Mouse (Mus musculus) right cerebral cortex, adult 2 months (tissue): Measurements from ENCODE around the gene Tsga10ip.

ENCODE experiments used
- DNase-seq, 2 experiments: peaks; one replicate each; pipeline ENCODE4 v3.0.0; 2021 to 2022; ENCODE audit warnings: low spot score in 2 of 2

Tsga10ip gene

GRCm38 (mm10) chr19:5345297-5346131 lies 56.8 kb downstream of the Tsga10ip start:
- DNase-seq: no peak

- DNase-seq: no peak
These were observed 61.0 kb downstream of the Tsga10ip start for GRCm38 (mm10) chr19:5341360-5341759.
